Mouse (Mus musculus): ENCODE measurements around the gene Rassf10.
"Not testable (repeated sequence)": the region's sequence is repeated elsewhere in the genome, so short reads cannot be mapped to it uniquely, and the experiment has no call there.

The Rassf10 gene

GRCm38 (mm10) chr7:112953777-112954291 lies at the start of gene Rassf10:
Rassf10 (plus strand) TSS chr7:112953962.
- DNase-seq (ENCODE audit: low spot score in 2 of 2), result peak; percentile 4 to 17

GRCm38 (mm10) chr7:112906848-112907247 lies 46.9 kb upstream of the Rassf10 start:
- no peak for DNase-seq (ENCODE audit: low spot score in 2 of 2)

GRCm38 (mm10) chr7:112907468-112907867 lies 46.3 kb upstream of the Rassf10 start:
- no peak for DNase-seq (ENCODE audit: low spot score in 2 of 2)

GRCm38 (mm10) chr7:112909164-112909563 lies 44.6 kb upstream of the Rassf10 start:
- no peak for DNase-seq (ENCODE audit: low spot score in 2 of 2)

GRCm38 (mm10) chr7:112912969-112913368 lies 40.8 kb upstream of the Rassf10 start:
- DNase-seq (ENCODE audit: low spot score in 2 of 2), result no peak

- DNase-seq (ENCODE audit: low spot score in 2 of 2), result peak; percentile 10 to 55
These were observed 38.2 kb upstream of the Rassf10 start for GRCm38 (mm10) chr7:112915571-112915970.

GRCm38 (mm10) chr7:112917613-112918278 lies 36.0 kb upstream of the Rassf10 start:
- DNase-seq (ENCODE audit: low spot score in 2 of 2), result no peak

- peak; percentile 12 to 27 for DNase-seq (ENCODE audit: low spot score in 2 of 2)
These were observed 35.3 kb upstream of the Rassf10 start for GRCm38 (mm10) chr7:112918279-112918991.

- DNase-seq (ENCODE audit: low spot score in 2 of 2), result peak; percentile 46 to 52
These were observed 33.9 kb upstream of the Rassf10 start for GRCm38 (mm10) chr7:112919845-112920244.

GRCm38 (mm10) chr7:112922801-112923200 lies 31.0 kb upstream of the Rassf10 start:
- DNase-seq (ENCODE audit: low spot score in 2 of 2), result no peak

GRCm38 (mm10) chr7:112923712-112924111 lies 30.1 kb upstream of the Rassf10 start:
- DNase-seq (ENCODE audit: low spot score in 2 of 2), result no peak

- DNase-seq (ENCODE audit: low spot score in 2 of 2), result no peak
These were observed 23.1 kb upstream of the Rassf10 start for GRCm38 (mm10) chr7:112930669-112931068.

GRCm38 (mm10) chr7:112935876-112936275 lies 17.9 kb upstream of the Rassf10 start:
- DNase-seq (ENCODE audit: low spot score in 2 of 2), result not testable (repeated sequence)

GRCm38 (mm10) chr7:112937089-112937488 lies 16.7 kb upstream of the Rassf10 start:
- no peak for DNase-seq (ENCODE audit: low spot score in 2 of 2)

GRCm38 (mm10) chr7:112938959-112939358 lies 14.8 kb upstream of the Rassf10 start:
- no peak for DNase-seq (ENCODE audit: low spot score in 2 of 2)

- DNase-seq (ENCODE audit: low spot score in 2 of 2), result no peak
These were observed 11.2 kb upstream of the Rassf10 start for GRCm38 (mm10) chr7:112942567-112942966.

GRCm38 (mm10) chr7:112943056-112943455 lies 10.7 kb upstream of the Rassf10 start:
- no peak for DNase-seq (ENCODE audit: low spot score in 2 of 2)

- DNase-seq (ENCODE audit: low spot score in 2 of 2), result no peak
These were observed 7.1 kb upstream of the Rassf10 start for GRCm38 (mm10) chr7:112946706-112947105.

GRCm38 (mm10) chr7:112954351-112955102 lies 765 bp downstream of the Rassf10 start:
- no peak for DNase-seq (ENCODE audit: low spot score in 2 of 2)

GRCm38 (mm10) chr7:112955103-112955827 lies 1.5 kb downstream of the Rassf10 start:
- peak; percentile 5 to 9 for DNase-seq (ENCODE audit: low spot score in 2 of 2)

- no peak for DNase-seq (ENCODE audit: low spot score in 2 of 2)
These were observed 2.2 kb downstream of the Rassf10 start for GRCm38 (mm10) chr7:112955955-112956354.

GRCm38 (mm10) chr7:112956961-112957360 lies 3.2 kb downstream of the Rassf10 start:
- no peak for DNase-seq (ENCODE audit: low spot score in 2 of 2)
